In genomic region chr1:89035115-89035514, GRCm38 (mm10) we compare ENCODE assay signal across 23 mouse cellular contexts. TPM values are rescaled to one million over a fixed set of nuclear protein-coding genes. Genes with fewer than 3 reads are reported as not detected.
DNase-seq lines count a peak whose midpoint lies in the region; ATAC-seq and TF ChIP-seq lines count a peak whose summit lies in the region.
"Had no signal": no experiment of that assay in that cellular context is flagged by ENCODE, and none has a peak within 500 bp of the region (broad histone marks: within the 10 kb centered on the region; RNA-seq: fewer than 3 reads in every experiment).

No protein-coding gene starts in this region.

- WGBS in embryonic facial prominence, embryonic 15.5 days: 42% methylated on average over 5 of the region's 5 CpGs
- WGBS in lung, postnatal 0 days: 60% methylated on average over 5 of the region's 5 CpGs

- H3K36me3 ChIP-seq in embryonic facial prominence, embryonic 15.5 days: no peaks in the 10 kb centered on the region
- no peaks in the 10 kb centered on the region for H3K36me3 ChIP-seq in lung, postnatal 0 days (ENCODE audit: insufficient read depth, low read length)
- H3K36me3 ChIP-seq: heart, embryonic 13.5 days; midbrain, embryonic 10.5 days; stomach, embryonic 15.5 days had no signal

- TF ChIP-seq CTCF in lung, postnatal 0 days (IDR thresholded peaks at IDR 0.05): no peak

- H3K4me2 ChIP-seq in embryonic facial prominence, embryonic 15.5 days (replicated peaks): no peak overlapping the region
- no peak overlapping the region for H3K4me2 ChIP-seq in lung, postnatal 0 days (replicated peaks; ENCODE audit: low read depth, low read length)
- H3K4me2 ChIP-seq: heart, embryonic 13.5 days; stomach, embryonic 15.5 days had no signal

- no peak for DNase-seq in frontal cortex, postnatal 25 days (ENCODE audit: low spot score in 2 of 2)
- peak; percentile 59 for DNase-seq in NIH3T3 (ENCODE audit: low read depth)
- DNase-seq in left cerebral cortex, adult 9 months (ENCODE audit: low spot score in 2 of 2): peak; percentile 33 to 53
- no peak for DNase-seq in lung, postnatal 0 days (ENCODE audit: low spot score)
- no peak for DNase-seq in adrenal gland, postnatal 25 days
- DNase-seq: adrenal gland, postnatal 14 days; cerebellum, adult 9-11 months; heart, postnatal 4 days; kidney, adult 18-20 months; kidney, postnatal 10 days; lung, adult 18-20 months; lung, postnatal 36 days; spleen, adult 18-20 months had no signal

- no peak for TF ChIP-seq EP300 in lung, postnatal 0 days (IDR thresholded peaks at IDR 0.05)

- peak overlapping the region; percentile 56 for H3K27ac ChIP-seq in embryonic facial prominence, embryonic 15.5 days (replicated peaks)
- H3K27ac ChIP-seq in lung, postnatal 0 days (ENCODE audit: low read length): no peak overlapping the region
- H3K27ac ChIP-seq: heart, embryonic 13.5 days; hindbrain, postnatal 0 days; left cerebral cortex, adult 2 months; midbrain, embryonic 10.5 days; stomach, embryonic 15.5 days had no signal

- H3K4me3 ChIP-seq in embryonic facial prominence, embryonic 15.5 days (replicated peaks): no peak overlapping the region
- no peak overlapping the region for H3K4me3 ChIP-seq in lung, postnatal 0 days (ENCODE audit: low read depth, low read length)
- H3K4me3 ChIP-seq: heart, embryonic 13.5 days; left cerebral cortex, adult 2 months; midbrain, embryonic 10.5 days; stomach, embryonic 15.5 days had no signal

- H3K4me1 ChIP-seq in embryonic facial prominence, embryonic 15.5 days: peaks cover 17% of the 10 kb centered on the region; the same call in 1 of the 2 replicates
- no peaks in the 10 kb centered on the region for H3K4me1 ChIP-seq in lung, postnatal 0 days (ENCODE audit: insufficient read depth, low read depth, low read length)
- H3K4me1 ChIP-seq: heart, embryonic 13.5 days; stomach, embryonic 15.5 days had no signal

- H3K27me3 ChIP-seq in embryonic facial prominence, embryonic 15.5 days: no peaks in the 10 kb centered on the region
- H3K27me3 ChIP-seq in lung, postnatal 0 days (replicated peaks; ENCODE audit: insufficient read depth, low read length): no peaks in the 10 kb centered on the region
- H3K27me3 ChIP-seq: heart, embryonic 13.5 days; Patski; stomach, embryonic 15.5 days had no signal

- no peaks in the 10 kb centered on the region for H3K9me3 ChIP-seq in embryonic facial prominence, embryonic 15.5 days (replicated peaks)
- no peaks in the 10 kb centered on the region for H3K9me3 ChIP-seq in lung, postnatal 0 days (ENCODE audit: low read length)
- H3K9me3 ChIP-seq: heart, embryonic 13.5 days; midbrain, embryonic 10.5 days; stomach, embryonic 15.5 days had no signal

- peak; percentile 95 for ATAC-seq in frontal cortex, adult (ENCODE audit: low TSS enrichment)
- ATAC-seq in embryonic facial prominence, embryonic 15.5 days (ENCODE audit: insufficient number of reproducible peaks, low FRiP score, low TSS enrichment, low read depth): no peak; the same call in 1 of the 2 replicates
- no peak for ATAC-seq in lung, postnatal 0 days
- no peak for ATAC-seq in megakaryocyte-erythroid progenitor cell, adult 5-6 weeks (replicated peaks; ENCODE audit: low FRiP score, low TSS enrichment, poor library complexity, severe bottlenecking)
- ATAC-seq: activated CD4-positive, CD25-positive, alpha-beta regulatory T cell, adult 4 months; hindbrain, postnatal 0 days; Patski had no signal

- no peak overlapping the region for H3K9ac ChIP-seq in embryonic facial prominence, embryonic 15.5 days
- H3K9ac ChIP-seq in lung, postnatal 0 days (replicated peaks; ENCODE audit: low read depth): no peak overlapping the region
- H3K9ac ChIP-seq: heart, embryonic 13.5 days; stomach, embryonic 15.5 days had no signal

RNA-seq across cellular contexts. Expression of gene Sh3bp4, which starts 35.1 kb away (rescaled TPM):
- polyA plus RNA-seq in embryonic facial prominence, embryonic 15.5 days (2015; fragmentation: Nextera tagmentation; extraction: Ambion mirVana): 26.6 and 27.9 TPM in 2 replicates
- 18.9 and 22.0 TPM in 2 replicates for polyA plus RNA-seq in lung, postnatal 0 days (2015; fragmentation: Nextera tagmentation; extraction: Ambion mirVana)
- total RNA-seq in megakaryocyte-erythroid progenitor cell, adult 5-6 weeks (2014; fragmentation: Nextera tagmentation): not detected in 2 replicates
- total RNA-seq in megakaryocyte-erythroid progenitor cell, adult 5-6 weeks (2017): 0.08 TPM in 1 of 2 replicates, not detected in the other
- total RNA-seq in adrenal gland, postnatal 25 days (2021): 12.1 and 14.1 TPM in 2 replicates

Comparison
In these comparisons a context has a peak if more than half of its experiments do, and no peak if none do; other contexts are left out.
1. DNase-seq: peak in NIH3T3 (single experiment) and left cerebral cortex, adult 9 months (2 of 2); none in frontal cortex, postnatal 25 days (0 of 2), lung, postnatal 0 days (single experiment) and adrenal gland, postnatal 25 days (single experiment).
2. RNA of gene Sh3bp4, which starts 35.1 kb away (total RNA-seq): 12.1 to 14.1 TPM in adrenal gland, postnatal 25 days; 0.08 TPM in megakaryocyte-erythroid progenitor cell, adult 5-6 weeks; every median in the first group is over 10 times any median in the second.